Mouse (Mus musculus) adrenal gland, adult 8-10 months (tissue): ENCODE data around the gene Saysd1. TPM values are rescaled to one million over a fixed set of nuclear protein-coding genes. Genes with fewer than 3 reads are reported as not detected.
A peak's percentile ranks its signal among the peaks of the same experiment; 100 is the strongest.

Experiments used
- DNase-seq: peaks from one replicate; pipeline ENCODE4 v3.0.0; 2022
- total RNA-seq, 4 experiments: library from RNA; stranded (reverse); gene quantifications; 2 replicates each; pipeline ENCODE4 v1.2.4; 2022

The Saysd1 gene
- total RNA-seq, 4 experiments from 2014 or later: 7.8 to 9.4 (median 9.1) TPM

DNA sequence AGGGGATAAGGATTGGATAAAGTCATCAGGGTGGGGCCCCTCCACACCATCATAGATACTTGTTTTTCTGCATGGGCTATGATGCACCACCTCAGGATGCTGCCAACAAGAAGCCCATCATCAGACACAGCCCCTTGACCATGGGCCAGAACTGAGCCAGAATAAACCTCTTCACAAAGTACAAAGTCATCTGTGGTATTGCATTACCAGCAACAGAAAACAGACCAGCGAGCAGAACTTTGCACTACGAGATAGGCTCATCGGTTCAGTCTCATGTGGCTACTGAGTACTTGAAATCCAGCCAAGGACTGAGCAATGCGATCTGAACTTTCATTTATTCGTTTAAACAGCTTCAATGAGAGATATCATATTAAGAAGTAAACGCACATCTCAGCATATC lies 24.4 kb upstream of the Saysd1 start:
- DNase-seq: no peak

DNA sequence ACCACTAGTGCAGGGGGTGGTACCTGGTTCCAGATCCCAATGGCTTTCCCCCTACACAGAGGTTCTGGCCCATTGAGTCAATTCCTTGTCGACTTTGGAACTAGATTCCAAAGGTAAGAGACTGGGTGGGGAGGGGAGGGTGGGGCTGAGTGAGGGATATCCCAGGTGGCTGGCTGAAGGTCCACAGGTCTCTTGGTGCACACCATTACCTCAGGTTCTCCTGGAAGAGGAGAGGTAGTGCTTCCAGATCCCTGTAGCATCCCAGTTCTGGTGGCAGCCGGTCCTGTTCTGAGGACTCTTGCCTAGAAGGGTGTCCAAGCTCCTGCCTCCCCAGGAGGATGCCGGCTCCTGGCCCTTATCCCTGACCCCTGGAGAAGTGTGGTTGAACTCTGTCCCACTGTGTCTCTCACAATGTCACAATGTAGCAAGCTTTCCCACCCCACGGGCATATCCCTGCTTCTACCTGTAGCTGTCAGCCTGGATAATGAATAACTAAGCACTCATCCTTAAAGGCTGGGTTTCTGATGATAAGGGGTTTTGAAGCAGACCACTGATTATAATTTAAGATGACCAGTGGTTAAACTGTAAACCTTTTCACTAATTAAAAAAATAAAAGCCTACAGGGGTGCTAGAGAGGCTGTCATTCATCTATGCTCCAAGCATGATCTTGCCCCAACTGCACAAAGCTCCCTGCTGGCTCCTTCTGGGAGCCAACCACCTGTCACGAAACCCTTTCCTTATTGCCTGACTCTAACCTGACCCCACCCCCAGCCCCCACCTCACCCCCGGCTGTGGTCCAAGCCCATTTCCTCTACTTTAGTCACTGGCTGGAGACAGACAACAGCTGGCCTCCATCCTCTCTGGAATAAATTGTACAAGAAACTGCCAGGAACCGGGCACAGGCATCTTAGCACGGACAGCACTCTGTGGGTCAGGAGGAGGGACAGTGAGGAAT lies 20.7 kb upstream of the Saysd1 start:
- DNase-seq: no peak

DNA sequence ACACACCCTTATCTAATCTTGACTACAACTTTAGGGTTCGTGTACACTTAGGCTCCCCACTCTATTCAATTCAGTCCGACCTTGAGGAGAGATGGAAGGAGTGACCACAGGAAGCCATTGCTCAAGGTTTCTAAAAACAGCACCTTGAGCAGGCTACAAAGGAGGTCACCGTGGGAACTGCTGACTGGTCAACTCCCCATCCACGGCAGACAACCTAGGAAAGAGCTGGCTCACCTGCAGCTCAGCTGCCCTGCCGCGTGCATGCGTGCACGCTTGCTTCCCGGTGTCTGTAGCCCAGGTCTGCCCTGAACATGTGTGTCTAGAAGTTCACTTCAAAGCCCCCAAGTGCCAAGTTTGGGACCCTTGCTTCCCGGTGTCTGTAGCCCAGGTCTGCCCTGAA lies 19.3 kb upstream of the Saysd1 start:
- no peak for DNase-seq

- DNase-seq: no peak
Measured at GRCm38 (mm10) chr14:20155718-20156117, 17.4 kb upstream of the Saysd1 start.

- no peak for DNase-seq
Measured at GRCm38 (mm10) chr14:20154937-20155336, 16.6 kb upstream of the Saysd1 start.

DNA sequence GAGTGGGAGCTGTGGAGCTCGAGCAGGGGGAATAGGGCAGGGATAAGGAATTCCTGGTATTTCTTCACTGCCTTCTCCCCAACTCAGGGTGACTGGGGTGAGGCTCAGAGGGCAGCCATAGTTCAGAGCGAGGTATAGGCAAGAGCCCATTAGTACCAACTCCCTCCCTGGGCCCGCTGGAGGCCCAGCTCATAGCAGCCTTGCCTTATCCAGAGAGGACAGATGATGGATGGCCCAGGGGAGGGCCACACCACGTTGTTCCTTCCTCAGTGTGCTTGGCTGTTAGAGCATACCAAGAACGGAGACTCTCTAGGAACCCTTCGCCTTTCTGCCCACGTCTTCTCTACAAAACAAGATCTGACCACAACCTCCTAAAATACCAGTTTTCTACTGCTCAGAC lies 15.9 kb upstream of the Saysd1 start:
- DNase-seq: no peak

GRCm38 (mm10) chr14:20149127-20150080 lies 11.1 kb upstream of the Saysd1 start:
- DNase-seq: no peak

- no peak for DNase-seq
Measured at GRCm38 (mm10) chr14:20148514-20148913, 10.2 kb upstream of the Saysd1 start.

- DNase-seq: no peak
Measured at GRCm38 (mm10) chr14:20147854-20148253, 9.5 kb upstream of the Saysd1 start.

- no peak for DNase-seq
Measured at GRCm38 (mm10) chr14:20144093-20144492, 5.8 kb upstream of the Saysd1 start.

GRCm38 (mm10) chr14:20134965-20135671 lies 3.2 kb downstream of the Saysd1 start:
- no peak for DNase-seq

- no peak for DNase-seq
Measured at GRCm38 (mm10) chr14:20128162-20128561, 10.2 kb downstream of the Saysd1 start.

- DNase-seq: no peak
Measured at GRCm38 (mm10) chr14:20127406-20128087, 10.8 kb downstream of the Saysd1 start.

DNA sequence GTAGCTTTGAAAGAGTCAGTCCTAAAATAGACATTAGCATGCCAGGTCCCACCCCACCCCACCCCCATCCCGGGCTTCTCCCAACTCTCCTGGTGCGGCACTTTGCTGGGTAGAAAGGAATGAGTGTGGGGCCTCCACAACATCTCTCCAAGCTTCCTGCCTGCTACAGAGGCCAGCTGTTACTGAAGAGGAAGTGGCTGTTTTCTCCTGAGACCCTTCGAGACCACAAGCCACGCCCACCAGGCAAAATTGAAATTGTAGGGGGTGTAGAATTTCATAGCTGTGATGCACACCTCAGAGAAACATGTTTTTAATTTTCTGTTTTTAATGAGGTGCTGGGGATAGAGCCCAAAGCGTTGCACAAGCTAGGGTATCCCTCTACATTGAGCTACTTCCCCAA lies 17.5 kb downstream of the Saysd1 start:
- DNase-seq: no peak

DNA sequence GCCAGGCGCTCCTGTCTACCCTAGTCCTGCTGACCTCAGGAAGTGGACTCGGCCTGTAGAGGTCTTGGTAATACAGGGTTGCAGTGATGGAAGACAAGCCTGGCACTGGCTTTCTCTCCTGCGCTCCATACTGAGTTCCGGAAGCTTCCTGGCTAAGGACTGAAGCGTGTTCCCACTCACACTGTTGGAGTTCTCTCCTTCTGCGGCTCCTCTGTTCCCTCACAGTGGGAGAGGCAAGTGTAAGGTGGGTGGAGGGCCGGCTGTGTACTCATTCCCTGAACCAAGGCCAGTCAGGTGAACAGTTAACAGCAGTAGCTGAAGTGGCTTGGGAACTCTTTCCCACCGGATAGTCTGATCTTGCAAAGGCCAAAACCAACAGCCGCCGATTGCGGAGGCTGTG lies 18.3 kb downstream of the Saysd1 start:
- no peak for DNase-seq

DNA sequence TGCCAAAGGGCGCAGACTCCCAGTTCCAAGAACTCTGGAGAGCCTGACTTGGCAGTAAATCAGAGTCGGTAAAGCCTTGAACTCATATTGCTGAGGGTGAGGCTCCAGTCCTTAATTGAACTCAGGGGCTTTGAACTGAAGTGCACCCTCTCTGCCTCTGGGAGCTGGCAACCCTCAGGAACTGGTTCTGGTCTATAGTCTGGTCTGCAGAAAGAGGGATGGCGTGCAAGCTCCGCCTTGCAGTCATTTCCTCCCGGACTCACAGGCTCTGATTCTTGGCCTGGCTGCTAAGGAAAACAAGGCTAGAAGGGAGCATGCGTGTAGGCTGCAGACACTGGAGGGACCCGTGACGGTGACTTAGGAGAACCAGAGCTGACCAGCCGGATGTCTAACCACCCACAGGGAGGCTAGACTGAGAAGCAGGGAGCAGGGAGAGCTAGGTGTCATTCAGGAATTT lies 22.2 kb downstream of the Saysd1 start:
- peak; percentile 47 for DNase-seq

GRCm38 (mm10) chr14:20114951-20115350 lies 23.4 kb downstream of the Saysd1 start:
- no peak for DNase-seq

GRCm38 (mm10) chr14:20113964-20114363 lies 24.4 kb downstream of the Saysd1 start:
- peak; percentile 77 for DNase-seq

DNA sequence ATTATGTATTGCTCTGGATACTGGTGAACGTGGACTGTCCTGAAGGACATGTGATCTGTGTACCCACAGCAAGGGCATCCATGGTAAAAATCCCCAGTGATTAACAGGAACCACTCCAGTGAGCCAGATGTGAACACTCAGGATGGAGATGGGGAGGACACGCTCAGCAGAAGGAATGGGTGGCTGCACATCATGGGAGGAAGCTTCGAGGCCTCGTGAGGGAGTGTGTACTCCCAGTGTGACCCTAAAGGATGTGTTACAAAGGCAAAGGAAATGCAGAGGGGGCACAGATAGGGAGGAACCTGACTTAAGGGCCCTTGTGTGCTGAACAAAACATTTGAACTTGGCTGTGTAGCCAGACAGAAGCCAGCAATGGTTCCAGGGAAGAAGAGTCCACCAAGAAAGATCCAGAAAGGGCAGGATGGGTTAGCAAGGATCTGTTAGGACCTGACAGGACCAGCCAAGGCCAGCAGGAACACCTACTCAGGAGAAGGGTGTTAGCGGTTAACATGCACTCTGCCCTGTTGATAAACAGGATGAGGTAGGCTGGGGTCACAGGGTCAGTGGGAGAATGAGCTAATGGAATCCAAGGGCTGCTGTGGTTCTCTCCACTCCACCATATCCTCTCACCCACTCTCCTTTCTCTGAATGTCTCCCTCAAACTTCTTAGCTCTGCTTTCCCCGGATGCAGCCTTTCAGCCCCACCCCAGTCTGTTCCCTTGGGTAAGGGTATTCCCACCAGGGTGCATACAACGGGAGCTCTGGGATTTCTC lies 25.0 kb downstream of the Saysd1 start:
- DNase-seq: no peak

DNA sequence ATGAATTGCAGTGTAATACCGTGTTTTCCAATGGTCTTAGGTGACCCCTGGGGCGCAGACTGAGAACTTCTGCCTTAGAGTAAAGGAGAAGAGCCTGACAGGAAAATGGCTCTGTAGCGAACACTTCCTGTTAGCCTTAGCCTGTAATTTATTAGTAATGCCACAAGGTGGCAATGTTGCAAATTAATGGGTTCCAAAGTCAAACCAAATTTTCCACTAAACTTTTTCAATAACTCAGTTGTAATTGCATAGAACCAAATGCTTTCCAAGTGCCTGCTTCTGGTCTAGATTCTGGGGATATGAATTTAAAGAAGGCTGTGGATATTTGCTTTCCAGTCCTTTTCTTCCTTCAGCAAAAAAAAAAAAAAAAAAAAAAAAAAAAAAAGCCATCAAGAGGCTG lies 26.1 kb downstream of the Saysd1 start:
- DNase-seq: no peak

- DNase-seq: no peak
Measured at GRCm38 (mm10) chr14:20110945-20111344, 27.4 kb downstream of the Saysd1 start.
